Mouse (Mus musculus) erythroblast, adult 5-6 weeks (primary cell): ENCODE data around the gene Ctsll3. TPM values are rescaled to one million over a fixed set of nuclear protein-coding genes. Genes with fewer than 3 reads are reported as not detected.

Experiments
- ATAC-seq: replicated peaks from 2 replicates; pipeline ENCODE4 v1.8.0; 2016; ENCODE audit warnings: moderate number of reproducible peaks, mild to moderate bottlenecking, moderate TSS enrichment, inconsistent platforms; ENCODE audit not compliant: poor library complexity, low FRiP score, severe bottlenecking
- total RNA-seq, 2 experiments: library from RNA; stranded (forward) in 1 of 2; stranded (reverse) in 1 of 2; fragments of 150-400 nt in 1 of 2; fragments of 200-764, 138-1000 nt in 1 of 2; gene quantifications; 2 replicates each; pipeline versions ENCODE4 v1.2.3 to v1.2.4; 2015 to 2017; ENCODE audit warnings: low replicate concordance in 2 of 2

Gene Ctsll3
- total RNA-seq (2015; ENCODE audit: low replicate concordance) (not detected in 2 replicates), total RNA-seq (2017; ENCODE audit: low replicate concordance) (not detected in 2 replicates)

GRCm38 (mm10) chr13:60802749-60803148, at the start of gene Ctsll3:
TSS of gene Ctsll3 (minus strand) at chr13:60802849.
- no peak for ATAC-seq

GRCm38 (mm10) chr13:60848241-60849120, 45.8 kb upstream of the Ctsll3 start:
- no peak for ATAC-seq

DNA sequence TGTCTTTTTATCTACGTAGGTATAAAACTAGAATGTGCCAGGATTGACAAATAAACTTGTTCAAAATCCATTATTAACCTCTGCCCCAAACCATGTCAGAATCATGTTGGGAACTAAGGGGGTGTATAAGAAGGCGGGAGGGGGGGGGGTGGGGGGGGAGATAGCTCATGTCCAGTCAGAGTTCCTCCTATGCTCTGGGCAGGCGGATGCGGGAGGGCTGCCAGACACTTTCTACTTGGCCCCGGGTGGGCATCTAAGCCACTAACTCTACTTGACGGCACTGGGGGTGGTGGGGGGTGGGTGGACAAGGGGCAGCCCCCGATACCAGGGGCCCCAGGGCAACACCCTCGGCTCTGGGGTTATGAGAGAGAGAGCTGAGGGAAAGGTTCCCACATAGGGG, 40.5 kb upstream of the Ctsll3 start:
- ATAC-seq = no peak

DNA sequence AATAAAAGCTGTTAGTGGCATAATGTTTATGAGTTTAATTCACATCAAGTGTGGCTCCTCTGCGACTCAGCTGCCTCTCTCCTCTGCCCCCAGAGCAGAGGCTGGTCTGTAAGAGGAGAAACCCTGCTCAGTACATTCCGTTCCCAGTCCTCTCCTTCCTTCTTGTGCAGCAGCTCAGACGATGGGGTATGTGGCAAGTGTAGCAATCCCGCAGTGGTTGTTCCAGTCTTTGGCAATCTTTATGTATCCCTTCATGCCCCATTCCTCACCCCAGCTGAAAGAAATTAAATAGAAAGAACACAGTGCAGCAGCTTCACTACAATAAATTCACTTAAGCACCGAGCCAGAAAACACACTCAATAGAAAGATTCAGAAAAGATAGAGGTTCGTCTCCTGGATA, 40.1 kb upstream of the Ctsll3 start:
- ATAC-seq = no peak

- ATAC-seq = no peak
Measured at GRCm38 (mm10) chr13:60839353-60839902, 36.8 kb upstream of the Ctsll3 start.

- no peak for ATAC-seq
Measured at GRCm38 (mm10) chr13:60826052-60826451, 23.4 kb upstream of the Ctsll3 start.

GRCm38 (mm10) chr13:60820486-60821175, 18.0 kb upstream of the Ctsll3 start:
- ATAC-seq = no peak

DNA sequence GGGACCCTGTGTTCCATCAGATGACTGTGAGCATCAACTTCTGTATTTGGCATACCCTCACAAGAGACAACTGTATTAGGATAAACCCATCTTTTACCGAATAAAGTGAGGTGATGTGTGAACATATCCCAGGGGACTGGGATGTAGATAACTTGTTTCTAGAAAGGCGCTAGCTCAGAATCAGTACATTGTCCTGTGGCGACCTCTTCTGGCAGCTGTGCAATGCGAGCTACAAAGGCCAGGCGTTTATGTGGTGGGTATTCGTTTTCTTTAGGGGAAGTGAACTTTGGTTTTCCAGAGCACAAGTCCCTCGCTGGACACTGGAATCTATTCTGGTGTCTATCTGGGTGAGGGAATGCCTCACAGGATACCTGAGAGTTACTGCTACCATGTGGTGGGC, 16.8 kb upstream of the Ctsll3 start:
- no peak for ATAC-seq

- no peak for ATAC-seq
Measured at GRCm38 (mm10) chr13:60813722-60814121, 11.1 kb upstream of the Ctsll3 start.

DNA sequence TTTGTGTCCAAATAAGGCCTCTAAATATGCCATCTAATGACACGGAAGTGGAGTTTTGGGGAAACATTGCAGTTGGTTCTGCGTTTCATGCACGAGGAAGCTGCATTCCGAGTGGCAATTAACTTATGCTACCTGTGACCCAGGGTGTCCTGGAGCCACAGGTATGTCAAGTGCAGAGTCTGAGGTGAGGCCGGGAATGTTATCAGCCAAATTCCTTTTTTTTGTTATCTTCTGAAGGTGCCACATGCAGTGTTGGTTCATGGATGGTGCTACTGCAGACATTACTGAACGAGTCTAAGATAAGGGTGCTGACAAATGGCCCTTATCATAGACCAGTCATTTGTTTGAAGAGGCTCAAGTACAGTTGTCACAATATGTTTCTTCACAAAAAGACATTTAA, 10.1 kb upstream of the Ctsll3 start:
- ATAC-seq = no peak

GRCm38 (mm10) chr13:60809690-60810089, 7.0 kb upstream of the Ctsll3 start:
- no peak for ATAC-seq

DNA sequence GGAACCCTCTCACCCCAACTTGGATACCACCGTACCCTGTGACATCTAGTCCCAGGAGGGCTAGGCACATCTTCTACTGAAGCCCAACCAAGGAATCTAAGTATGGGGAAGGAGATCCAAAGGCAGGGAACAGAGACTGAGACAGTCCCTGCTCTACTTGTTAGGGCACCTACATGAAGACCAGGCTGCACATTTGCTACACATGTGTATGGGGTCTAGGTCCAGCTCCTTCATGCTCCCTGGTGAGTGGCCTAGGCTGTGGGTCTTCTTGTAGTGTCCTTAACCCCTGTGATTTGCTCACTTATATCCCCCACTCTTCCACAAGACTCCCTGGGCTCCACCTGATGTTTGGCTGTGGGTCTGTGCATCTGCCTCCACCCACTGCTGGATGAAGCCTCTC, 13.2 kb downstream of the Ctsll3 start:
- ATAC-seq = no peak

DNA sequence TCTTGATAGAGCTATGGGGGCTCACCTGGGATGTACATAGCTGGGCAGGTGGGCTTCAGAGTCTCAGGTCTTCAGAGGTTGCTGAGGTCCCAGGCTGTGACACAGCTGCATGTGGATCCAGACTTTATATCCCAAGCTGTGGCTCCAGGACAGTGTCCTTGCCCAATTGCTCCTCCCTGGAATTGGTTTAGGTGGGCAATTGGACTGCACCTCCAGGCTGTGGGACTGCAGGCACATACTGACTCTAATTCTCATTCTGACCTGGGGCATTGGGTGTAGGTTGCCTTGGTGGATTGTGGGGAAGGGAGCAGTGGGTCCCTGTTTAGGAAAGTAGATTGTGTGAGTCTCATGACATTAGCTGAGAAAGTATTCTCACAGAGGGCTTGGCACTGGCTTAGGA, 16.4 kb downstream of the Ctsll3 start, which contains the start of gene BC051665:
Gene BC051665 (minus strand): TSS at position 101 of the 400 bp plus-strand sequence.
- ATAC-seq = no peak

DNA sequence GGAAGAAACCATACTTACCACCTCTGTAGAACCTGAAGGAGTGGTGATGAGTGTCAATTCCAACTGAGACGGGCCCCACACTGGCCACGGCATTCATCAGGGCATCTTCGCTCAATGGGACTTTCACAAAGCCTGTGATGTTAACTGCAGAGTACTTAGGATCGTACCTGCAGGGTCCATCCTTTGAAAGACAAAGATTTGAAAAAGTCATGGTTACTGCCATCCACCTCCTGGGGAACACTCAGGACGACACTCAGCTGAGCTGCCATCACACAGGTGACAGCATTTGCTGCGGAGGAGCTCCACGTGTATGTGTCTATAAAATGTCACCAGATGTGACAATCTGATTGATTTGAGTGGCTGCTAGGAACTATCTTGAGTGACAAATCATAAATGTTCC, 19.3 kb downstream of the Ctsll3 start:
- ATAC-seq = no peak

DNA sequence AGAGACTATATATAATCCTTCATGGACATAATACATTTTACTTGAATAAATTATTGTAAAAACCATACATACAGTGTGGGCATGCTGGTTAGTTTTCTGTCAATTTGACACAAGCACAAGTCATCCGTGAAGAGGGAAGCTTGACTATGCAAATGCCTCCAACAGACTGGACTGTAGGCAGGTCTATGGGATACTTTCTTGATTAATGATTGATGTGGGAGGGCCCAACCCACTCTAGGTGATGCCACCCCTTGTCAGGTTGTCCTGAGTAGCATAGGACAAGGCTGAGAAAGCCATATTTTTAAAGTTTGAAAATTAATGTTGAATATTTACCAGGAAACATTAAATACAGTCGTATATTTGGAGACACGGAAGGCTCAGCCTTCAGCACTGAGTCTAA, 22.1 kb downstream of the Ctsll3 start:
- no peak for ATAC-seq

- no peak for ATAC-seq
Measured at GRCm38 (mm10) chr13:60761161-60761560, 41.5 kb downstream of the Ctsll3 start.

DNA sequence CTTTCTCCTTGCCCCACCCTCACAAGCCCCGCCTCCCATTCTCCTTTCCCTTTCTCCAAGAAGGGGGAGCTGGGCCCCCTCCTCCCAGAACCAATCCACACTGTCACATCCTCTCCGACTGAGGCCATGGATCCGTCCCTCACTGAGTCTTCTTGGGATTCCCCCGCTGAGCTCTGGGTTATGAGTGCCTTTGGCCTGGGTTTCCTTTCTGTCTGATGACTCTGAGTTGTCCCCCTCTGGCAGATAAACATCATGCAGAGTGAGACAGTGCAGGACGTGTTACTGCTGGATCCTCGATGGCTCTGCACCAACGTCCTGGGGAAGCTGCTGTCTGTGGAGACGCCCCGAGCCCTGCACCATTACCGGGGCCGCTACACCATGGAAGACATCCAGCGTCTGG, 42.3 kb downstream of the Ctsll3 start:
- no peak for ATAC-seq

- ATAC-seq = no peak
Measured at GRCm38 (mm10) chr13:60759136-60759535, 43.5 kb downstream of the Ctsll3 start.

DNA sequence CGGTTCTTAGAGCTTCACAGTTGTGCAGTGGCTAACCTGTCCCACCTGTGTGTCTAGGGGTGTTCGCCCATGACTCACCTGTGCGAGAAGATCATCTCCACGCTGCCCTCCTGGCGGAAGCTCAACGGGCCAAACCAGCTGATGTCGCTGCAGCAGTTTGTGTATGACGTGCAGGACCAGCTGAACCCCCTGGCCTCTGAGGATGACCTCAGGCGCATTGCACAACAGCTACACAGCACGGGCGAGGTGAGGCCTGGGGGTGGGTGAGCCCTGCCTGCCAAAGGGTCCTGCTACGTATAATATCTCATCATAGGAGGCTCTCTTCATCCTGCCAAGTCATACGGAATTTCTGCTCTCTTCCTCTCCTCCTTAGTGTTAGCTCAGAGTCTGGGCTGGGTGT, 45.4 kb downstream of the Ctsll3 start:
- ATAC-seq = no peak

DNA sequence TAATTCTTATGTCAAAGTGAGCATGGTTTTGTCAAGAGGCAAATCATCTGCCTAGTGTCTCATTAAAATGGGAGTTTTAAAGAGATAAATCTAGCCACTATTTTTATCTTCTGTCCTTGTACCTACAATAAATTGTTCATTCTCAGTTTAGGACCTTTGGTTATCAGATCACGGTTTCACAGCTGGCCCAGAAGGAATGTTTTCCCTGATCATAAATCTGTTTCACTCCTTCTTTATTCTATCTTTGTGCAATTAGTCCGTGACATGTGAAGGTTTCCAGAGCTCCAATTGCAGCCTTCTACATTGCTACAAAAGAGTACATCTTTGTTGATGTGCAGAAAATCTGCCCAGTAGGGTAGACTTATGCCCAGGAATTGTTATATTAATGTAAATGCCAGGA, 47.4 kb downstream of the Ctsll3 start:
- ATAC-seq = no peak

DNA sequence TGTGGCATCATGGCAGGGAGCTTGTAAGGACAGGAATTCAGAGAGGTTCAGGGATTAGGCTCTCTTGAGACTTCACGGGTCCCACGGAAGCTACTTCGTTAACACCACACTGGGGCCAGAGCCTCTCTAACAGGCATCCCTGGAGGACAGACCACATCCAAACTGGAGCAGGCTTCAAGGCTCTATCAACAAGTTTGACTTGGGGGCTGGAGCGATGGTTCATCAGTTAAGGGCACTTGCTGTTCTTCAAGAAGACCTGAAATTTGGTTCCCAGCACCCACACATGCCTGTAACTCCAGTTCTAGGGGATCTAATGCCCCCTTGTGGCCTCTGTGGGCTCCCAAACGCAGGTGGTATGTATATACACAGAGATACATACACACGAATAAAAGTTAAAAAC, 49.4 kb downstream of the Ctsll3 start:
- ATAC-seq = no peak
